Mouse (Mus musculus) brain, adult 2 months (tissue): ENCODE data around the gene Hic2.

Source experiments
- DNase-seq: peaks from one replicate; pipeline ENCODE4 v3.0.0; 2011; ENCODE audit warnings: low read depth, low spot score

Hic2 gene

DNA sequence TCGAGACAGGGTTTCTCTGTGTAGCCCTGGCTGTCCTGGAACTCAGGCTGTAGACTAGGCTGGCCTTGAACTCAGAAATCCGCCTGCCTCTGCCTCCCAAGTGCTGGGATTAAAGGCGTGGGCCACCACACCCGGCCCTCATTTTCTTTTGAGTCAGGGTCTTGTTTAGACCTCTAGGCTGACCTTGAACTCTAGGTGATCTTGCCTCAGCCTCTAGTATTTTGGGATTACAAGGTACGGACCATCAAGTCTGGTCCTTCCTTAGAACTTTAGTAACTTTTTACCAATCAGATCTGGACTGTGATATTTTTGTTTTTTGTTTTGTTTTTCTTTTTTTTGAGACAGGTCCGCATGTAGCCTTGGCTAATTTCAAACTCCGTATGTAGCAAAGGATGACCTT is 42.3 kb downstream of the Hic2 start, which contains the start of gene Tmem191c:
TSS of gene Tmem191c (plus strand) at position 357 of the 400 bp plus-strand sequence.
- no peak for DNase-seq

DNA sequence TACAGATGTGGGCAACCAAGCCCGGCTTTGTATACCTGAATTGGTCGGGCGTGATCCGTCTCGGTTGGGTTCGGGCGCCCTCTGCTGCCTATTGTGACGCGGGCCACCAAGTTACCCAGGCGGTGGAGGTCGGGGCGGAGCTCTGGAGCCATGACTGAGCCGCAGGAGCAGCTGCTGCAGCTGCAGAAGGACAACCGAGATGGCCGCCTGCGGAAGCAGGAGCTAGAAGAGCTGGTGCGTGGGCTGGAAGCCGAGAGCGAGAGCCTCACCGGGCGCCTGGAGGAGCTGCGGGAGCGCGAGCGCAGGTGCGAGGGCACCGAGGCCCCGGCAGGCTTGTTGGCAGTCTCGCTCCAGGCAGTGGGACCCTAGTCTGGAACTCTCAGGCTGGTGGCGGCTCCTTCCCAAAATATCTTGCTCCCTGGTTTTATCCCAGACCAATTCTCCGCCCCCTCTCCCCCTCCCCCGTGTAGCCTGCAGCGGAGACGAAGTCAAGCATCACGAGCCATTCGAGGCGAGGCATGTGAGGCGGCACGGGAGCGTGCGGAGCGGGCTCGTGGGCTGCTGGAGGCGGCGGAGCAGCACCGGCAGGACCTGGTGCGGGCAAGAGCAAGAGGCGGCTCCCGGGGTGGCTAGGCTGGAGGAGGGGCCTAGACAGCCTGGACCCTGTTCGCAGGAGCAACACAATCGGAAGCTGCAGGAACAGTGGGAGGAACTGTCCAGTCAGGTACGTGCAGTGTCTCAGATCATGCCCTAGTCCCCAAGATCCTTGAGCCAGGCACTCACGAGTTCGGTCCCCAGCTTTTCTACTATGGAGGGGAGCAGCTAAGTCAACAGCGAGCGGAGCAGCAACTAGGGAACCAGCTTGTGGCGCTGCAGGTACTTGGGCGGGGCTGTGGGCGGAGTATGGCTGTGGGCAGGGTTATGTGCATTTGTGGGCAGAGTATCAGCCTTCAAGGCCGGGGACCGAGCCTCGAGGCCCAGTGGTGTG is 43.1 kb downstream of the Hic2 start:
- DNase-seq, result peak; percentile 95

DNA sequence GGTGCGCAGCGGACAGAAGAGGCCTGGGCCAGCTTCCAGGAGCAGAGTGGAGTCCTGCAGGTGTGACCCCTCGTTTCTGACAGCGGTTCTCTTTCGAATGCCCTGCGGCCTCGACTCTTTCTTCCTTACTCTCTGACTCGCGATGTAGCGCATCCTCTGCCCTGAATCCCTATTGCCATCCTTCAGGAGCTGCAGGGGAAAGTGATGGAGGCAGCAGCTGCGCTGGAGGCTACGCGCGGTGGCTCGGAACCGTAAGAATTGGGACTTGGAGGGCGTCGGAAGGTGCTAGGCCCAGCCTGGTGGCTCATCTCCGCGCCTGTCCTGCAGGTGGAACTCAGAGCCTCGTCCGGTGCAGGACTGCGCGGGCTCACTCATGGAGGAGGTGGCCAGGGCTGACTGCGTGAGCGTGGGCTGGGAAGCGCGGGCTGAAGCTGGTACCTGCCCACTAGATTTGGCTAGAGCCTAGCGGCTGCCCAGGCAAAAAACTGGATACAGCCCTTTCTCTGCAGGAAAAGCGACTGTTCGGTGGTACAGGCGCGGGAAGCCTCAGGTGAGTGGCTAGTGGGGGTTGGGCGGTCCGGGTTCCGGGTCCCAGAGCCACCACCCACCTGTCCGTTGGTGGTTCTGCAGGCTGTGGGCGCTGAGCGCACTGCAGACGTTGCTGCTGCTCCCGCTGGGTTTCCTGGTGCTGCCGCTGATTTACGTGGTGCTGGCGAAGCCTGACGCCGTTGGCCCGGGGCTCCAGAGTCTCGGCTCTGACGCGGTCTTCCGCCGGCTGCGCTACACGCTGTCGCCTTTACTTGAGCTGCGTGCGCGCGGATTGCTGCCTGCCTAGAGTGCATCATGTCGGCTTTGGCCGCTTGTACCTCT is 44.2 kb downstream of the Hic2 start:
- DNase-seq, result peak; percentile 87

DNA sequence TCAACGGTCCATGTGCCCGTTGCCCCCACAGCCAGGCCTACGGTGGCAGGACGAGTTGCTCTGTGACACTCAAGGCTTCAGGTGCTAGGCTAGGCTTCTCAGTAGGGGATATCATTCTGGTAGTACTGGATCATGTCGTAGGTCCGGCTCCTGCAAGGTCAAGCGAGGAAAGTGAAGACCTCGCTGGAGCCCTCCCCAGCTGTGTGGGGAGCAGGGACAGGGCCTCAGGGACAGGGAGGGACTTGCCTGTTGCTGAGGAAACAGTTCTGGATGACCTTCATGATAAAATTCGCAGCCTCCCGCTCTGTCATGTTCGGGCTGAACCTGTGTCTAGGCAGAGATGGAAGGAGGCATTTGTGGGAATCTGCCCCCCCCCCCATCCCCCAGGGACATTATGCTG is 47.1 kb downstream of the Hic2 start:
- no peak for DNase-seq

DNA sequence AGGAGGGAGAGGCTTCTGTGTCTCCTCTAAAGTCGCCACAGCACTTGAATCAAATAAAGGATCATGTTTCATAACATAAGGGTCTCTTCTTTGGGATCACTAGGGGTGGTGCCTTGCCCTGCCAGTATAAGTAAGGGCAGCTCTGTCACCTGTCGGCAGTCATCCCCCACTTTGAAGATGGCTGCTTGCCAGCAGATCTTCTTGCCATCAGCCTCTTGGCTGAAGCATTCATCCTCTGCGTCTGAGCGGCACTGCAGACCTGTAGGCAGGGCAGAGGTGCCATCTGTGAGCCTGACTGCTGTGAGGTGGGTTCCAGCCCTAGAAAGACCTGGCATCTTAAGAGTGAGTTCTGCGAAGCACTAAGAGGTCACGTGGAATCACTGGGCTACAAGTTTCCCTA is 49.8 kb downstream of the Hic2 start:
- DNase-seq, result peak; percentile 54

DNA sequence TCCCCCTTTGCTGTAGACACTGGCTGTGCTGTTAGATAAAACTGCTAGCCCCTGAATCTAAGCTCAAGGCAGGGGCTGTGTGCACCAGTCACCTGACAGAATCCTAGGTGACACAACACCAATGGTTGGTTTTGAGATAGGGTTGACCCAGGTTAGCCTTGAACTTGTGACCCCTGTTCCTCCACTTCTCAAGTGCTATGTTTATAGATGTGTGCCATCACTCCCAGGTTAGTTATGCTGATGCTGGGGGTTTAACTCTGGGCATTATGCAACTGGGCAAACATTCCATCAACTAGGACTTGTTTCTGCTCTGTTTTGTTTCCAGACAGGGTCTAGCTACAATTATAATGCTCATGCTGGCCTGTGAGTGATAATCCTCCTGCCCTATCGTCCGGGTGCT is 53.7 kb downstream of the Hic2 start:
- no peak for DNase-seq

DNA sequence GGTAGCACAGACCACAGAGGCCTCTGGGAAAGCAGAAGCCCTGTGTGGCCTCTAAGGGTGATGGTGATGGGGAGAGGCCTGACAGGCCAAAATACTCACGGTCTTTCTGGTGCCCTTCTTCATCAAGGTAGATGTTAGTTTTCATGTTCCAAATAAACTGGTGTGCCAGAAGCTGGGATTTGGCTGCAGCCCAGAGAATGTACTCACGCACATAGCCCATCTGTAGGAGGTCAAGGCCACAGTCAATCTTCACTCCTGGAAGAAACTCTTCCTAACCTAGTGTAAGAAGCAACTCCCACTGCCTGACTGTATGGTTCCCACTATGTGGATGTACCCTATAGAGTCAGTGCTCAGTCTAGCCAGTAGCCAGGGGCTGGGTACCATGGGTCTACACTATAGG is 57.6 kb downstream of the Hic2 start:
- DNase-seq, result no peak

DNA sequence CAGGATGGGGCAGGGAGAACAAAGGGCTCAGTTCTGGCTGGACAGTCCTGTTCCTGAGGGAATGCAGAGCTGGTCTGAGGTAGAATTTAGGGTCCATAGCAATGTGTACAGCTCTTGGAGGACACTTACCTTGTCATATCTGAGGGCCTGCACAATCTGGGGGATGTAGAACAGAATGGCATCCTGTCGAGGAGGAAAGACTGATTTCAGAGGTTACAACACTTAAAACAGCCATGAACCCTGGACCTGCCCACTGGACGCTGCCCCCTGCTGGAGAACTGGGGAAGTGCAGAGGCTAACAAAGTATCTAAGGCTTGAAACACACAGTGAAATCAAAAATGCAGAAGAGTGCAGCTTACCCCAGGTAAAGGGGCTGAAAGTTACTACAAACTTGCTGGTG is 59.4 kb downstream of the Hic2 start:
- DNase-seq, result peak; percentile 72

DNA sequence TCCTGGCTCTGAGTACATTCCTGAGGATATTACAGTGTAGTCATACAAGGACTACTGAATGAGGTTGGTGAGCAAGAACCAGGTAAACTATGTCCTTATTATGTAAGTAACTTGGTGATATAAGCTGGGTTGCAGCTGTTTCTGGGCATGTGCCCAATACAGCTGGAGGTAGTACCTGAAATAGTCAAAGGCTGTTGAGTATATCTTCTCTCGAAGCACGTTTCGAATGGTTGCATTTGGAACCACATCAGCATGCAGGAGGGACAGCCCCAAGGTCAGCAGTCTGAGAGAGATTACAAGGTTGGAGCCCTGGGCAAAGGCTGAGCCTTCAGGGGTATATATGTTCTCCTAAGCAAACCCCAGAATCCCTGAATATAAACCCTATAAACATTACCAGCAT is 67.4 kb downstream of the Hic2 start:
- no peak for DNase-seq

DNA sequence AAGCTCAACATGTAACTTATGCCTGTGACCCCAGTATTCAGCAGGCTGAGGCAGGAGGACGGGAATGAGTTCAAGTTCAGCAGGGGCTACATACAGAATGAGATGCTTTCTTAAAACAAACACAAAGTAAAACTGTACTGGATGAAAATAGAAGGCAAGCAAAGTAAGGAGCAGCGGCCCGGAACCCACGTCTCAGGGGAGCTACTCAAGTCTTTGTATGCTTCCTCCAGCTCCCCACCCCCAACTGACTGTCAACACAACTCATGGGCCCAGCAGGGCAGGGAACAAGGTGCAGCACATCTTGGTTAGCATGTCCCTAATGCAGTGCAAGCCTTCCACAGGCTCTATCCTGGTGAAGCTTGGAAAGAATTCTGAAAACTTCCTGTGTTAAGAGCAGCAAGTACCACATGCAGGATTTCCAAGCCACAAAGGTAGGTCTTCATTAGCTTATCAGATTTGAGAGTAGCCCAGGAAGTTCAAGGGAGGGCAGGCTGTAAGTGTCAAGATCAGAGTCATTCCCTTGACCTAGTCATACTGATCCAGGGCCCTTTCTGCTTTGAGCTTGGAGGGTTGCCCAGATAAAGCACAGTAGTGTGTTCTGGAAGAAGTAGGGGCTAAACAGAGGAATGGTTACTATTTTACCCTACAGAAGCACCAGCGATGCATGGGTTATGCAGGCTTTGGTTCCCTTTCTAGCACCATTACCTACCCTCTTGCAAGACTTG is 70.3 kb downstream of the Hic2 start:
- no peak for DNase-seq

DNA sequence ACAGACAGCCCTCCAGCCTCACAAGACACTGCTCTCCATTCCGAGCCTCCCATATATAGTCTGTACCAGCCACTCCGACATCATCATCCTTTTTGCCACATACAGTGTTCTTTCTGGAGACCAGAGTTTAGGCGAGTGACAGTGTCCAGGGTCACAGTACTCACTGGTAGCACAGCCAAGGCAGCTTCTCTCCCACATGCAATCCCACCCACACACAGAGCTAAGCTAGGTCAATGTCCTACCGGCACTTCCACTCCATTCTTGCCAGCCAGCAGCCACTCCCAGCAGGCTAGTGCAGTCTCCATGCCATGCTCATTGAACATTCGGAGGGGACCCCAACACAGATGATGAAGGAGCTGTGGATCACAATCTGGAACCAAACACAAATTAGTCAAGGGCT is 74.1 kb downstream of the Hic2 start:
- no peak for DNase-seq

DNA sequence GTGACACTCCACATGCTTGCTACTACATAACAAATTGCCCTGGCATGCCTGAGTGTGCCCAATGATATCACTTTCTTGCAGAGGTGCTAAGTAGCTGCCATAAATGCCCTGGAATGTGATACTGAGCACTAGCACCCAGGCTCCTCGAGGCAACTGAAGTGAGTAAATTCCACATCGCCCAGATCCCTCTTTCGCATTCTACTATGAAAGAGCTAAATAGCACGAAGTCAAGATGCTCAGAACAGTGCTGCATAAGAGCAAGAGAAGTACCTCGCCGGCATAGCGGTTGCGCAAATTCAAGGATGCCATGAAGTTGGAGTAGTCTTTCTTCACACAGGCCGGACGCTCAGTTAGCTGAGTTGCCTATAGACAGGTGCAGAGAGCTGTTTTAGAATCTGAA is 75.7 kb downstream of the Hic2 start:
- no peak for DNase-seq

DNA sequence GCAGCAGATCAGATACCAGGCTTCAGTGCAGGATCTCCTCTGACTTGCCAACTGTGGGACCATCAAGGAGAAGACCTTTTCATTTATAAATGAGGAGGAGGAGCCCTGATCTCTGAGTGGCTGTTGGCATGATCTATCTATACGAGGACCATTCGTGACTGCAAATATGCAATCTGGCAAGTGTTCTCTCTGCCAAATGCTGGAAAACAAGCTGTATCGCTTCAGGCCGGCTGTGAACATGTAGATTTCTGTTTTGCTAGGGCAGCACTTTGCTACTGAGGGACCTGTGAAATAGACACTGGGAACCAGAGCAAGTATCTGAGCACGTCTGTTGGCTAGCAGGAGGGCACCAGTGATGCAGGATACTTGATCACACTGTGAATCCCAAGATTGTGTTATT is 79.2 kb downstream of the Hic2 start:
- no peak for DNase-seq
